Mouse (Mus musculus) olfactory bulb, adult 2 months (tissue): ENCODE measurements at regions not wholly inside any gene's neighbourhood (a gene's known extent, or its start where the extent isn't known, plus 50 kb on each side); places are given as distances from the start of the nearest gene placed in this dataset.

Source experiments
- CTCF ChIP-seq: fragments of 200-500 bp; IDR thresholded peaks from 2 replicates; pipeline ENCODE4 v1.5.1; 2012; ENCODE audit warnings: low read depth, mild to moderate bottlenecking, low read length, moderate library complexity; ENCODE audit not compliant: insufficient read depth
- POLR2A ChIP-seq: fragments of 200-500 bp; IDR thresholded peaks from 2 replicates; pipeline ENCODE4 v1.6.1; 2012; ENCODE audit warnings: mild to moderate bottlenecking, low read depth, low read length, moderate library complexity; ENCODE audit not compliant: insufficient read depth

- TF ChIP-seq POLR2A (no peak), CTCF (no peak)
Observed at GRCm38 (mm10) chr8:36342650-36343049, 577.1 kb downstream of the Gm19410 start.
